Mouse (Mus musculus) lung, embryonic 16.5 days (tissue): ENCODE data around the gene Acbd3. TPM values are rescaled to one million over a fixed set of nuclear protein-coding genes. Genes with fewer than 3 reads are reported as not detected.

Experiments used
- ATAC-seq: fragments of 200-750 bp; cut with Nextera tagmentation; 2 replicates; pipeline ENCODE4 v1.8.0; 2017; ENCODE audit warnings: low read depth, mild to moderate bottlenecking, moderate library complexity
- H3K27ac ChIP-seq: fragments of 300-500 bp; sonication (generic); 2 replicates; pipeline ENCODE4 v1.5.1; 2014; ENCODE audit warnings: mild to moderate bottlenecking, control low read depth, low read length
- H3K27me3 ChIP-seq: fragments of 300-500 bp; sonication (generic); 2 replicates; pipeline ENCODE4 v1.6.1; 2014; ENCODE audit warnings: low read depth, low read length, mixed read lengths; ENCODE audit not compliant: control insufficient read depth, insufficient read depth
- H3K36me3 ChIP-seq: fragments of 300-500 bp; sonication (generic); 2 replicates; pipeline ENCODE4 v1.6.1; 2014; ENCODE audit warnings: low read length; ENCODE audit not compliant: control insufficient read depth, insufficient read depth
- H3K4me1 ChIP-seq: fragments of 300-500 bp; sonication (generic); replicated peaks from 2 replicates; pipeline ENCODE4 v1.6.1; 2014; ENCODE audit warnings: low read length, mixed read lengths; ENCODE audit not compliant: control insufficient read depth, insufficient read depth
- H3K4me2 ChIP-seq: fragments of 300-500 bp; sonication (generic); 2 replicates; pipeline ENCODE4 v1.6.1; 2014; ENCODE audit warnings: low read depth, low read length, control low read depth
- H3K4me3 ChIP-seq: fragments of 300-500 bp; sonication (generic); 2 replicates; pipeline ENCODE4 v1.5.1; 2014; ENCODE audit warnings: mild to moderate bottlenecking, low read length, control low read depth
- H3K9ac ChIP-seq: fragments of 300-500 bp; sonication (generic); 2 replicates; pipeline ENCODE4 v1.6.1; 2014; ENCODE audit warnings: low read length, control low read depth
- H3K9me3 ChIP-seq: fragments of 300-500 bp; sonication (generic); 2 replicates; pipeline ENCODE4 v1.6.1; 2016; ENCODE audit warnings: low read length; ENCODE audit not compliant: control insufficient read depth
- WGBS: fragments of 180-500 bp; shearing (Covaris S2); extraction: QIAGEN DNeasy Blood & Tissue Kit; methylation state at CpG from one replicate; pipeline ENCODE4 v1.1.7; 2014; 5-methylcytosine and 5-hydroxymethylcytosine counted together
- polyA plus RNA-seq: library from polyadenylated mRNA; unstranded; fragments of >200 nt; fragmentation: Nextera tagmentation; extraction: Ambion mirVana; gene quantifications from 2 replicates; pipeline ENCODE4 v1.2.1, GENCODE M21; 2015

The Acbd3 gene
- polyA plus RNA-seq, 1 experiment from 2014 or later: 20.7 TPM

- no peak overlapping the region for H3K4me2 ChIP-seq
- 73% methylated on average over 6 of the region's 6 CpGs for WGBS
- H3K27me3 ChIP-seq: no peaks in the 10 kb centered on the region
- peaks cover 17% of the 10 kb centered on the region for H3K4me1 ChIP-seq
- H3K4me3 ChIP-seq: no peak overlapping the region
- no peak overlapping the region for H3K9ac ChIP-seq
- no peak overlapping the region for H3K27ac ChIP-seq
- no peaks in the 10 kb centered on the region for H3K36me3 ChIP-seq
- H3K9me3 ChIP-seq: peaks cover 3% of the 10 kb centered on the region
- ATAC-seq: no peak
These were observed 50.7 kb downstream of the Acbd3 start for GRCm38 (mm10) chr1:180776494-180776893.

GRCm38 (mm10) chr1:180777289-180777659 is 51.4 kb downstream of the Acbd3 start:
- ATAC-seq: peak; percentile 23
- Histone ChIP-seq H3K27ac (peak overlapping the region; percentile 94), H3K9ac (peak overlapping the region; percentile 81), H3K27me3 (no peaks in the 10 kb centered on the region), H3K4me2 (peak overlapping the region; percentile 80), H3K36me3 (no peaks in the 10 kb centered on the region), H3K9me3 (peaks cover 3% of the 10 kb centered on the region), H3K4me3 (peak overlapping the region; percentile 62), H3K4me1 (peaks cover 17% of the 10 kb centered on the region)
- WGBS: 6% methylated on average over 10 of the region's 10 CpGs

GRCm38 (mm10) chr1:180777660-180778402 is 52.0 kb downstream of the Acbd3 start:
- Histone ChIP-seq H3K36me3 (no peaks in the 10 kb centered on the region), H3K9me3 (peaks cover 3% of the 10 kb centered on the region), H3K4me2 (peak overlapping the region; percentile 80), H3K27me3 (no peaks in the 10 kb centered on the region), H3K4me1 (peaks cover 17% of the 10 kb centered on the region), H3K27ac (peak overlapping the region; percentile 94), H3K9ac (peak overlapping the region; percentile 81), H3K4me3 (peak overlapping the region; percentile 62)
- 0% methylated on average over 56 of the region's 56 CpGs for WGBS
- peak; percentile 91 for ATAC-seq

GRCm38 (mm10) chr1:180778403-180778754 is 52.5 kb downstream of the Acbd3 start:
- WGBS: 2% methylated on average over 13 of the region's 13 CpGs
- Histone ChIP-seq H3K4me1 (peaks cover 17% of the 10 kb centered on the region), H3K4me3 (peak overlapping the region; percentile 62), H3K36me3 (no peaks in the 10 kb centered on the region), H3K9ac (peak overlapping the region; percentile 81), H3K9me3 (peaks cover 3% of the 10 kb centered on the region), H3K4me2 (peak overlapping the region; percentile 80), H3K27me3 (no peaks in the 10 kb centered on the region), H3K27ac (peak overlapping the region; percentile 94)
- peak; percentile 54 for ATAC-seq

- H3K4me1 ChIP-seq: peaks cover 17% of the 10 kb centered on the region
- peaks cover 3% of the 10 kb centered on the region for H3K9me3 ChIP-seq
- no peak overlapping the region for H3K4me3 ChIP-seq
- H3K4me2 ChIP-seq: peak overlapping the region; percentile 80
- H3K27ac ChIP-seq: no peak overlapping the region
- no peak overlapping the region for H3K9ac ChIP-seq
- no peak for ATAC-seq
- WGBS: 69% methylated on average over 10 of the region's 10 CpGs
- H3K36me3 ChIP-seq: no peaks in the 10 kb centered on the region
- H3K27me3 ChIP-seq: no peaks in the 10 kb centered on the region
These were observed 53.1 kb downstream of the Acbd3 start for GRCm38 (mm10) chr1:180778941-180779340.

- no peak overlapping the region for H3K4me2 ChIP-seq
- no peaks in the 10 kb centered on the region for H3K27me3 ChIP-seq
- ATAC-seq: no peak
- H3K9me3 ChIP-seq: no peaks in the 10 kb centered on the region
- WGBS: 91% methylated on average over 8 of the region's 8 CpGs
- no peaks in the 10 kb centered on the region for H3K36me3 ChIP-seq
- H3K27ac ChIP-seq: no peak overlapping the region
- peaks cover 17% of the 10 kb centered on the region for H3K4me1 ChIP-seq
- no peak overlapping the region for H3K9ac ChIP-seq
- H3K4me3 ChIP-seq: no peak overlapping the region
These were observed 54.4 kb downstream of the Acbd3 start for GRCm38 (mm10) chr1:180780291-180780690.

- WGBS: 78% methylated on average over 5 of the region's 5 CpGs
- Histone ChIP-seq H3K27me3 (no peaks in the 10 kb centered on the region), H3K4me3 (no peak overlapping the region), H3K27ac (no peak overlapping the region), H3K4me1 (peaks cover 7% of the 10 kb centered on the region; the same call in 1 of the 2 replicates), H3K9me3 (no peaks in the 10 kb centered on the region), H3K4me2 (no peak overlapping the region), H3K36me3 (no peaks in the 10 kb centered on the region), H3K9ac (no peak overlapping the region)
- no peak for ATAC-seq
These were observed 55.4 kb downstream of the Acbd3 start for GRCm38 (mm10) chr1:180781250-180781649.

GRCm38 (mm10) chr1:180782906-180783579 is 57.2 kb downstream of the Acbd3 start:
- H3K27me3 ChIP-seq: no peaks in the 10 kb centered on the region
- no peak for ATAC-seq
- H3K9ac ChIP-seq: no peak overlapping the region
- no peaks in the 10 kb centered on the region; the same call in 1 of the 2 replicates for H3K4me1 ChIP-seq
- no peak overlapping the region for H3K27ac ChIP-seq
- H3K4me2 ChIP-seq: no peak overlapping the region
- WGBS: 41% methylated on average over 8 of the region's 9 CpGs
- H3K9me3 ChIP-seq: no peaks in the 10 kb centered on the region
- H3K36me3 ChIP-seq: no peaks in the 10 kb centered on the region
- H3K4me3 ChIP-seq: no peak overlapping the region

- Histone ChIP-seq H3K9ac (no peak overlapping the region), H3K27ac (no peak overlapping the region), H3K4me3 (no peak overlapping the region), H3K36me3 (no peaks in the 10 kb centered on the region), H3K27me3 (no peaks in the 10 kb centered on the region), H3K4me1 (no peaks in the 10 kb centered on the region; the same call in 1 of the 2 replicates), H3K9me3 (no peaks in the 10 kb centered on the region), H3K4me2 (no peak overlapping the region)
- ATAC-seq: no peak
- 34% methylated on average over 3 of the region's 3 CpGs for WGBS
These were observed 57.7 kb downstream of the Acbd3 start for GRCm38 (mm10) chr1:180783580-180783928.
